Mouse (Mus musculus) neutrophil, adult 59 days (primary cell): ENCODE results near the gene Akap8l. TPM values are rescaled to one million over a fixed set of nuclear protein-coding genes. Genes with fewer than 3 reads are reported as not detected.

Experiments used
- total RNA-seq, 2 experiments: library from RNA; stranded (reverse); gene quantifications; 1 replicate in 1 of 2; 2 replicates in 1 of 2; pipeline ENCODE4 v1.2.4; 2023

Akap8l gene
- 10 to 100 TPM; 55.8 to 57.7 TPM for total RNA-seq

DNA sequence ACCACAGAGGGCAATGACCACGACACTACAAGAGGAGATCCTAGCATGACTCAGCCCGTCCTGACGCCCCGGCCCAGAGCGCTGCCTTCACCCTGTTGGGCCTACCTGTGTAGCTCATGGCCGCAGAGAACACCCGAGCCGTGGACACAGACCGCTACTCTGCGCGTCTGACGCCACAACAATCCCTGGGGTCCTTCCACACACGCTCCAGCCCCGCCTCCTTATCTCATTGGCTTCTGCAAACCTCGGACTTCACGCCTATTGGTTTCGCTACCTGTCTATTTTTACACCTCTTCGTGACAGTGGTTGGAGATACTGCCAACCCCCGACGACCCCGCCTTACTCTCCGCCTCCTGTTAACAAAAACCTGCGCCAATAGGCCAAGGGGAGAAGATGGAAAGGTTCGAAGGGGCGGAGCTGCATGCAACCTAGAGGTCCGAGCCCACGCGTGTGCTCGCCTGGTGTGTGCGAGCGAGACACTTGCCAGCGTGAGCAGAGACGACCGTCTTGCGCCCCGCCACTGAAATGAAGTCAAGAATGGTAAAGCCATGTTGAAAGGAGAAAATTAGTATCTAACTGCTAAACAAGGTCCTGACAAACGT lies at the start of gene Akap8l:
Gene Akap8l (minus strand): TSS at position 226 of the 602 bp plus-strand sequence.

DNA sequence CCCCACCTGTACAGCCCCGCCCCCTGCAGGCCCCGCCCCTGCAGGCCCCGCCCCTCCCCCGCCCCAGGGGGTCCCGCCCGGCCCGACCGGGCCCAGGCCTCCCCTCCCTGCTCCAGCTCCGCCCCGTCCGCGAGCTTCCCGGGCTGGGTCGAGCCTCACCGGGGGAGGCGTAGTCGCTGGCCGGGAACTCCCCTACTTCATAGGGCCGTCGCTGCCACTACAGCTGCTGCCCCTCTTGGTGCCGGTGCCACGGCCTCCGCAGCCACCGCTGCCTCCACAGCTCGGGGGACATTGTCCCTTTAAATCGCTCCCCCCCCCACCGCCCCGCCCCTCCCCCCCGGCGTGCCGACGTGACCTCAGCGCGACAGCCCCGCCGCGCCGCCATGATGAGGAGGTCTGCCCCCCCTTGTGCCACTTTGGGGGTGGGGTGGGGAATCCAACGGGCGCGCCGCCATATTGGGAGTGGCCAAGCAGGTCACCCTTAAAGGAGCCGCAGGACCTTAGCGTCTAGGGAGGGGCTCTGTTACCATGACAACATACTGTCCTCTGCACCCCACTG lies 38.8 kb upstream of the Akap8l start, which contains the start of gene Wiz:
Gene Wiz (minus strand): TSS at position 339 of the 559 bp plus-strand sequence.

DNA sequence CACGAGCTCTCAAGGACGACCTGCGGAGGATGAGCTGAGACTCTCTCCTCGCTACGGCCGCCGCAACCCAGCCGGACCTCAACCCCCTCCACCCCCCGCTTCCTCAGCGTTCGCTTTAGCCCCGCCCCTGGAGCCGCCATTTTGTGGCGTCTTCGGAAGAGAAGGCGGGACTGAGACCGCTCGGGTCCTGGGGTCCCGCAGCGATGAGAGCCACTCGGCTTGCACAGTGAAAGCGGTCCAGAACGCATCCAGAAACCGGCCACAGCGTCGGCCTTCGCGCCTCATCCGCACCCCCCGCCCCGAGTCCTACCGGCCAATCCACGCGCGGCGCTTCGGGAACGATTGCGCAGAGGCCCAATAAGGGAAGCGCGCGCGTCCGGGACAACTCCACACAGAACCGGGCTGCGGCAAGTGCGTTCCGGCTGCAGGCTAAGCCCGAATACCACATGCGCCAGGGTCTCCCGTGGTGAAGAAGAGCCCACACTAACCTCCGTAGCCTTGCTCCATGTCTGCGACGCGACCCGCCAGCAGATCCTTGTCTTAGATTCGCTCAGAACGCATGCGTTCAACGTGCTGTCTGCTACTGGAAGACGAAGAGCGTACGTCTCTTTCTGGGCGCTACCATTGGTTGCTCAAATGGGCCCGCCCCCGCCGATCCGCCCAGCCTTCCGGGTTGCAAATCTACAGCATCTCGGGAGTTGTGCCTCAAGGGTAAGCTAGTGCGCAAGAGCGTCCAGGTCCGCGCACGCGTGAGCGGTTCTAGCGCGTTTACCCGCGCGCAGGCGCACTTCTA lies 29.6 kb downstream of the Akap8l start, which contains the start of gene Akap8:
Gene Akap8 (minus strand): TSS at position 642 of the 793 bp plus-strand sequence.

DNA sequence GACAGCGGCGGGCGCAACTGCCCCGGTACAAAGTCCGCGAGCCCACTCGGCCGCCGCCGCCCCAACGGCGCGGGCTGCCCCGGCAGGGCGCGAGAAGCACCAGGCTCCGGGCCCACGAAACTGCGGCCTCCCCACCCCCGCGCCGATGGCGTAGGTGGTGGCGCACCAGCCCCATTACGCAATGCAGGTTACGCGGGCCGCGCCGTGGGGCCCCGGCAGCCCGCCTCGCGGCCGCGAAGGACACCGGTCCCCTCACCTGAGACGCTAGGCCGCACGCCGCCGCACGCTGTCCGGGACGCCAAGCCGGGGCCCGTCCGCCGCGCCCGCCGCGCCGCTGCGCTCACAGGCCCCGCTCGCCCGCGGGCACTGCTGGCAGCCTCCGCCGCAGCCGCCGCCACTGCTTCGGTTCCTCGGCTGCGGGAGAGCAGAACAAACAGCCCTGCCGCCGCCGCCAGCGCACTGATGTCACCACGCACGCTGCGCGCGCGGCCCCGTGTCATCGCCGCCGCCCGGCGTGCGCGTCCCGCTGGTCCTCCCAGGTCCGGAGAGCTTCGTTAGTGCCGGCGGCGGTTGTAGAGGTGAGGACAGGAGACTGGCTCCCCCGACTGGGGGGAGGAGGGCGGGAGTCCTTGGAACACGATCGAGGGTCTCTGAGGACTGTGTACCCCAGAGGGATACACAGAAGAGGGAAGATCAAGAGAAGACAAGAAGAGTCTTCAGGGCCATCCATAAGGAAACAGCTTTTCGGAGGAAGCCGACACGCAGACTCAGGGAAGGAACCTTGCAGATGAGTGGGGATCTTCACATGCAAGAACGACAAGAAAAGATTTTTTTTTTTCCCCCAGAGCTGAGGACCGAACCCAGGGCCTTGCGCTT lies 65.9 kb downstream of the Akap8l start, which contains the start of gene Brd4:
Gene Brd4 (minus strand): TSS at position 461 of the 876 bp plus-strand sequence.

Other genes starting within 250 kb of the Akap8l start
- under 1 TPM; 0.04 to 0.24 TPM for gene Notch3, start 183.8 kb downstream of the Akap8l start, total RNA-seq
- under 1 TPM; 0.20 to 0.24 TPM for gene Ephx3, start 161.1 kb downstream of the Akap8l start, total RNA-seq
- gene Brd4, start 65.9 kb downstream of the Akap8l start, total RNA-seq: 100 to 1,000 TPM; 201 to 207 TPM
- 10 to 100 TPM; 72.8 to 82.1 TPM for gene Akap8, start 29.4 kb downstream of the Akap8l start, total RNA-seq
- gene Wiz, start 38.8 kb upstream of the Akap8l start, total RNA-seq: 10 to 100 TPM; 14.5 to 19.3 TPM
- gene Rasal3, start 53.0 kb upstream of the Akap8l start, total RNA-seq: 10 to 100 TPM; 37.1 to 48.3 TPM
- gene Pglyrp2, start 73.6 kb upstream of the Akap8l start, total RNA-seq: under 1 TPM; 0.31 to 0.57 TPM
- not detected for gene Cyp4f39, start 102.1 kb upstream of the Akap8l start, total RNA-seq
- gene Cyp4f17, start 155.4 kb upstream of the Akap8l start, total RNA-seq: under 1 TPM; 0.22 to 0.37 TPM
- gene Cyp4f16, start 186.0 kb upstream of the Akap8l start, total RNA-seq: 10 to 100 TPM; 12.5 to 19.6 TPM